Mouse (Mus musculus) myocyte (in vitro differentiated cells): Measurements from ENCODE around the gene Pfkfb2. TPM values are rescaled to one million over a fixed set of nuclear protein-coding genes. Genes with fewer than 3 reads are reported as not detected.
A peak's percentile ranks its signal among the peaks of the same experiment; 100 is the strongest.

Source experiments
- H3K27me3 ChIP-seq: one replicate; pipeline ENCODE4 v1.6.1; 2011; ENCODE audit not compliant: control insufficient read depth, insufficient read depth, insufficient read length
- H3K36me3 ChIP-seq: one replicate; pipeline ENCODE4 v1.6.1; 2011; ENCODE audit not compliant: control insufficient read depth, insufficient read depth
- H3K4me2 ChIP-seq: one replicate; pipeline ENCODE4 v1.6.1; 2011; ENCODE audit warnings: low read depth, control low read depth
- H3K4me3 ChIP-seq: one replicate; pipeline ENCODE4 v1.5.1; 2011; ENCODE audit warnings: mild to moderate bottlenecking, control low read depth, moderate library complexity
- H3K79me2 ChIP-seq: one replicate; pipeline ENCODE4 v1.6.1; 2011; ENCODE audit not compliant: control insufficient read depth, insufficient read depth
- H3ac ChIP-seq: one replicate; pipeline ENCODE4 v1.6.1; 2011; ENCODE audit not compliant: control insufficient read depth, insufficient read length
- CEBPB ChIP-seq: IDR thresholded peaks from 2 replicates; pipeline ENCODE4 v1.6.1; 2011; ENCODE audit warnings: mild to moderate bottlenecking, moderate library complexity; ENCODE audit not compliant: poor library complexity, insufficient read depth, severe bottlenecking
- E2F4 ChIP-seq: IDR thresholded peaks from one replicate; pipeline ENCODE4 v1.6.1; 2011; ENCODE audit warnings: mild to moderate bottlenecking, control low read depth, moderate library complexity; ENCODE audit not compliant: insufficient read depth
- MAX ChIP-seq: IDR thresholded peaks from one replicate; pipeline ENCODE4 v1.6.1; 2011; ENCODE audit warnings: low read depth, mild to moderate bottlenecking, control low read depth
- MYOD1 ChIP-seq, 3 experiments: IDR thresholded peaks; one replicate each; pipeline ENCODE4 v1.6.1; 2011; ENCODE audit warnings: control low read depth in 2 of 3, low read depth in 2 of 3, mild to moderate bottlenecking in 2 of 3, moderate library complexity in 1 of 3; ENCODE audit not compliant: insufficient read length in 2 of 3, control insufficient read depth in 1 of 3
- MYOG ChIP-seq, 3 experiments: IDR thresholded peaks; one replicate each; pipeline ENCODE4 v1.6.1; 2011; ENCODE audit warnings: control low read depth in 2 of 3, low read depth in 2 of 3, mild to moderate bottlenecking in 2 of 3; ENCODE audit not compliant: insufficient read length in 2 of 3, control insufficient read depth in 1 of 3, insufficient read depth in 1 of 3
- POLR2A ChIP-seq: IDR thresholded peaks from one replicate; pipeline ENCODE4 v1.6.1; 2011; ENCODE audit warnings: low read depth, mild to moderate bottlenecking, control low read depth, moderate library complexity; ENCODE audit not compliant: insufficient read length
- POLR2AphosphoS2 ChIP-seq: IDR thresholded peaks from one replicate; pipeline ENCODE4 v1.6.1; 2011; ENCODE audit warnings: low read depth, control low read depth; ENCODE audit not compliant: insufficient read length
- REST ChIP-seq: IDR thresholded peaks from one replicate; pipeline ENCODE4 v1.6.1; 2011; ENCODE audit warnings: mild to moderate bottlenecking, control low read depth, moderate library complexity; ENCODE audit not compliant: insufficient read depth, insufficient read length
- SRF ChIP-seq: IDR thresholded peaks from one replicate; pipeline ENCODE4 v1.6.1; 2011; ENCODE audit warnings: low read depth; ENCODE audit not compliant: control insufficient read depth, insufficient read length
- TCF12 ChIP-seq: IDR thresholded peaks from one replicate; pipeline ENCODE4 v1.6.1; 2011; ENCODE audit warnings: mild to moderate bottlenecking, control low read depth; ENCODE audit not compliant: poor library complexity, insufficient read depth, severe bottlenecking
- TCF3 ChIP-seq: IDR thresholded peaks from one replicate; pipeline ENCODE4 v1.6.1; 2011; ENCODE audit warnings: low read depth, control low read depth; ENCODE audit not compliant: insufficient read length
- USF1 ChIP-seq: IDR thresholded peaks from one replicate; pipeline ENCODE4 v1.6.1; 2011; ENCODE audit warnings: low read depth, mild to moderate bottlenecking, control low read depth, moderate library complexity
- polyA plus RNA-seq: library from polyadenylated mRNA; unstranded; fragments of >200 nt; fragmentation: generic; extraction: Trizol; gene quantifications from one replicate; pipeline ENCODE4 v1.2.1, GENCODE M21; 2012; ENCODE audit warnings: missing spikeins

Gene Pfkfb2
- polyA plus RNA-seq, 1 experiment, result 2.6 TPM

- H3K4me2 ChIP-seq, result peak overlapping the region; percentile 94
- TF ChIP-seq POLR2A, result no peak
- TF ChIP-seq MAX, result no peak
- TF ChIP-seq TCF3, result no peak
- no peak for TF ChIP-seq MYOD1 (IDR thresholded peaks at IDR 0.05; ENCODE audit: control insufficient read depth in 1 of 3, insufficient read length in 2 of 3, low read depth in 2 of 3)
- TF ChIP-seq CEBPB, result no peak
- no peak for TF ChIP-seq REST
- TF ChIP-seq SRF, result no peak
- no peak for TF ChIP-seq TCF12
- no peak for TF ChIP-seq E2F4
- no peak for TF ChIP-seq MYOG (IDR thresholded peaks at IDR 0.05; ENCODE audit: control insufficient read depth in 1 of 3, insufficient read depth in 1 of 3, insufficient read length in 2 of 3, low read depth in 2 of 3)
- no peak for TF ChIP-seq POLR2AphosphoS2
- no peak for TF ChIP-seq USF1
- no peaks in the 10 kb centered on the region for H3K27me3 ChIP-seq
- H3K36me3 ChIP-seq, result peaks cover 10% of the 10 kb centered on the region
- H3K4me3 ChIP-seq, result peak overlapping the region; percentile 99
- peak overlapping the region; percentile 81 for H3ac ChIP-seq
- peaks cover 42% of the 10 kb centered on the region for H3K79me2 ChIP-seq
Observed at GRCm38 (mm10) chr1:130716218-130716512, 12.9 kb downstream of the Pfkfb2 start.

GRCm38 (mm10) chr1:130715561-130716217 is 13.4 kb downstream of the Pfkfb2 start, which contains the start of gene Gm29427:
Gene Gm29427 (minus strand): TSS chr1:130715799.
- Histone ChIP-seq H3ac (peak within 1 kb of the TSS; percentile 81), H3K4me3 (peak within 1 kb of the TSS; percentile 99), H3K36me3 (peaks cover 7% of the 10 kb centered on the region), H3K27me3 (no peaks in the 10 kb centered on the region), H3K4me2 (peak within 1 kb of the TSS; percentile 94), H3K79me2 (peaks cover 37% of the 10 kb centered on the region)
- TF ChIP-seq USF1 (peak; percentile 94), CEBPB (no peak), TCF3 (no peak), POLR2A (peak; percentile 65), REST (no peak), E2F4 (no peak), POLR2AphosphoS2 (peak; percentile 82), MYOD1 (IDR thresholded peaks at IDR 0.05; ENCODE audit: control insufficient read depth in 1 of 3, insufficient read length in 2 of 3, low read depth in 2 of 3) (no peak)

- H3K4me2 ChIP-seq, result no peak overlapping the region
- TF ChIP-seq POLR2A (no peak), CEBPB (no peak), MYOD1 (IDR thresholded peaks at IDR 0.05; ENCODE audit: control insufficient read depth in 1 of 3, insufficient read length in 2 of 3, low read depth in 2 of 3) (no peak), TCF12 (no peak), USF1 (no peak), SRF (no peak), MAX (no peak), TCF3 (no peak), POLR2AphosphoS2 (no peak), E2F4 (no peak), REST (no peak), MYOG (IDR thresholded peaks at IDR 0.05; ENCODE audit: control insufficient read depth in 1 of 3, insufficient read depth in 1 of 3, insufficient read length in 2 of 3, low read depth in 2 of 3) (no peak)
- H3K27me3 ChIP-seq, result no peaks in the 10 kb centered on the region
- peaks cover 22% of the 10 kb centered on the region for H3K79me2 ChIP-seq
- no peak overlapping the region for H3ac ChIP-seq
- no peak overlapping the region for H3K4me3 ChIP-seq
- peaks cover 4% of the 10 kb centered on the region for H3K36me3 ChIP-seq
Observed at GRCm38 (mm10) chr1:130714046-130714445, 15.0 kb downstream of the Pfkfb2 start.

GRCm38 (mm10) chr1:130710283-130711080 is 18.6 kb downstream of the Pfkfb2 start:
- Histone ChIP-seq H3K36me3 (peaks cover 6% of the 10 kb centered on the region), H3K4me3 (no peak overlapping the region), H3K27me3 (no peaks in the 10 kb centered on the region), H3ac (no peak overlapping the region), H3K4me2 (no peak overlapping the region), H3K79me2 (no peaks in the 10 kb centered on the region)
- TF ChIP-seq MYOG (IDR thresholded peaks at IDR 0.05; ENCODE audit: control insufficient read depth in 1 of 3, insufficient read depth in 1 of 3, insufficient read length in 2 of 3, low read depth in 2 of 3), result no peak
- TF ChIP-seq CEBPB, result no peak
- TF ChIP-seq POLR2AphosphoS2, result no peak
- no peak for TF ChIP-seq E2F4
- no peak for TF ChIP-seq TCF3
- no peak for TF ChIP-seq SRF
- no peak for TF ChIP-seq TCF12
- no peak for TF ChIP-seq REST
- TF ChIP-seq USF1, result no peak
- no peak for TF ChIP-seq POLR2A
- no peak for TF ChIP-seq MAX
- TF ChIP-seq MYOD1 (IDR thresholded peaks at IDR 0.05; ENCODE audit: control insufficient read depth in 1 of 3, insufficient read length in 2 of 3, low read depth in 2 of 3), result no peak
